Mouse (Mus musculus) liver, adult 2 months (tissue): ENCODE results near the gene Ifna11.
"Not testable (repeated sequence)": the region's sequence is repeated elsewhere in the genome, so short reads cannot be mapped to it uniquely, and the experiment has no call there.

Experiments used
- CTCF ChIP-seq: fragments of 200-500 bp; IDR thresholded peaks from 2 replicates; pipeline ENCODE4 v1.5.1; 2011; ENCODE audit warnings: low read depth, low read length, control low read depth
- POLR2A ChIP-seq: fragments of 200-500 bp; IDR thresholded peaks from 2 replicates; pipeline ENCODE4 v1.6.1; 2011; ENCODE audit warnings: low read length, control low read depth; ENCODE audit not compliant: insufficient read depth; ENCODE audit errors: extremely low read depth

DNA sequence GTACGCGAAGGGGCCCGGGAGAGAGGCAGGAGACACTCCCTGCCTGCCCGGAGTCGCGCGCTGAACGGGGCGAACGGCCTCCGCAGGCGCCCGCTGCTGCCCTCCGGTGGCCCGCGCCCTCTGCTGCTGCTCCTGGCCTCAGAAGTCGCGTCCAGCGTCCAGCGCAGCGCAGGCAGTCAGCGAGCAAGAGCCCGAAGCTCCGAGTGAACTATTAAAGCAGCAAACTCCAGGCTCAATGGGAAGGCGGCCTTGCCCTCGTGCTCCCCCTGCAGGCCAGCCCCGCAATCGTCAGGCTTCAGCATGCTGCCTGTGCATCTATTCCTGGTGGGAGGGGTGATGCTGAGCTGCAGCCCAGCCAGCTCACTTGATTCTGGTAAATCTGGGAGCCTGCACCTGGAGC lies 22.7 kb upstream of the Ifna11 start, which contains the start of gene Gm13279:
- TF ChIP-seq POLR2A, CTCF: not testable (repeated sequence)
